Mouse (Mus musculus): Measurements from ENCODE around the gene Tbc1d10a.
A peak's percentile ranks its signal among the peaks of the same experiment; 100 is the strongest.

Gene Tbc1d10a

DNA sequence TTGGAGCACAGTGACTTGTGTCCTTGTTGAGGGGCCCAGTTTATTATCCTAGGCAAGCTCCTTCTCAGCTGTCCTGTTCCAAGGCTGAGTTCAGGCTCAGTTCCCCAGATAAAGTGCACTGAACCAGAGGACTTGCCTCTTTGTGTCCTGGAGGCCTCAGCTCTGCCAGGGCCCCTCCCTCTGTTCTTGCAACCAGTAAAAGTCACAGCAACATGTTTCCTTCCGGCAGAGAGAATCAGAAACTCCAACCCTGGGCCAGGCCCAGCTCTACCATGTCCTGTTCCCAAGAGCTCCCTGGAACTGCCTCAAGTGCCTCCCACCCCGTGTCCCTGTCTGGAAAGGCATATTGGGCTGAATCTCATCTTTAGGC, 17.1 kb downstream of the Tbc1d10a start:
- Histone ChIP-seq H3K9me3 (ENCODE audit: low read length) (no peaks in the 10 kb centered on the region), H3K4me1 (replicated peaks; ENCODE audit: low read depth, low read length) (peaks cover 9% of the 10 kb centered on the region), H3K27me3 (ENCODE audit: insufficient read depth, low read length) (no peaks in the 10 kb centered on the region), H3K36me3 (ENCODE audit: insufficient read depth, low read length) (peaks cover 55% of the 10 kb centered on the region), H3K4me3 (replicated peaks; ENCODE audit: low read length) (no peak overlapping the region)
- TF ChIP-seq CTCF (conservative IDR thresholded peaks at IDR 0.05; ENCODE audit: low read length) (no peak), POU5F1 (IDR thresholded peaks at IDR 0.05; ENCODE audit: borderline replicate concordance, low read length) (no peak), NANOG (IDR thresholded peaks at IDR 0.05; ENCODE audit: borderline replicate concordance, low read length) (no peak)

DNA sequence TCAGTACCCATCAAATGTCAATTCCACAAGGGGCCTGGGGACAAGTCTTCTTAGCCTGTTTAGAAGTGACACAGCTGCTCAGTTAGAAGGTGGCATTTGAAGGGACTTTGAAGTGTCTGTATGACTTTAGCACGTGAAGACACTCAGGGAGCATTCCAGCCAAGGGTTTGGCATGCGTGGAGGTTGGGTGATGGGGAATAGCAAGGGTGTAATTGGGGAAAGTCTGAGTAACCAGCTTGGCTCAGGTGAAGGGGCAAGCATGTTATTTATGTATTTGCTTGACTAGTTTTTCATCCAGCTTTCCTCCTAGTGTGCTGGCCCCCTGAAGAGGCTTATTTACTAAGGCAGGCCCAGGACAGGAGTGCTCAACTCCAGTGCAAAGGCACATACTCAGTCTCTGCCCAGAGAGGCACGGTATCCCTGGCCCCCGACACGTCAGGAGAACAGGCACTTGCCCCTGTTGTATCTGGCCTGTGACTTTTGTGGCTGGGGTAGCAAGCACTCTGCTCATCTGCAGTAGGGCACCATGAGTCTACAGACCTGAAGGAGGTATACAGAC, 18.6 kb downstream of the Tbc1d10a start:
- Histone ChIP-seq H3K4me3 (replicated peaks; ENCODE audit: low read length) (no peak overlapping the region), H3K27me3 (ENCODE audit: insufficient read depth, low read length) (no peaks in the 10 kb centered on the region), H3K4me1 (replicated peaks; ENCODE audit: low read depth, low read length) (peaks cover 9% of the 10 kb centered on the region), H3K9me3 (ENCODE audit: low read length) (no peaks in the 10 kb centered on the region), H3K36me3 (ENCODE audit: insufficient read depth, low read length) (peaks cover 67% of the 10 kb centered on the region)
- TF ChIP-seq CTCF (conservative IDR thresholded peaks at IDR 0.05; ENCODE audit: low read length) (no peak), POU5F1 (IDR thresholded peaks at IDR 0.05; ENCODE audit: borderline replicate concordance, low read length) (no peak), NANOG (IDR thresholded peaks at IDR 0.05; ENCODE audit: borderline replicate concordance, low read length) (no peak)

DNA sequence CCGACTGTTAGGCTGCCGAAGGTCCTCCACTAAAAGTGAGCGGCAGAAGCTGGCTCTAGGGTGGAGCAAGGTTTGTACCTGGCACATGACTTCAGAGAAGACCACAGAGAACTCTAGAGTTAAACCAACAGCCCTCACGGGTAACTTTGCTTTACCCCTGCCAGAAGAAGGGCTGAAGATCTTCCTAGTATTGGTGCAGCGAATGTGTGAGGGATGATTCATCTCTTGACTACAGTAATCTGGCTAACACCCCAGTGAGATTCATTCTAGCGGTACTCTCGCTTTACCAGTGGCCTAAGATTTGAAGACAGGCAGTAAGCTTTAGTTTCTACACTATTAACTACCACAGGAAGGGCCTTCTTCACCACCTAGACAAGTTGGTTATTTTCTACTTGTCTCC, 19.4 kb downstream of the Tbc1d10a start:
- Histone ChIP-seq H3K27me3 (ENCODE audit: insufficient read depth, low read length) (no peaks in the 10 kb centered on the region), H3K4me3 (replicated peaks; ENCODE audit: low read length) (no peak overlapping the region), H3K4me1 (replicated peaks; ENCODE audit: low read depth, low read length) (peaks cover 9% of the 10 kb centered on the region), H3K36me3 (ENCODE audit: insufficient read depth, low read length) (peaks cover 75% of the 10 kb centered on the region), H3K9me3 (ENCODE audit: low read length) (no peaks in the 10 kb centered on the region)
- TF ChIP-seq CTCF (conservative IDR thresholded peaks at IDR 0.05; ENCODE audit: low read length) (no peak), NANOG (IDR thresholded peaks at IDR 0.05; ENCODE audit: borderline replicate concordance, low read length) (no peak), POU5F1 (IDR thresholded peaks at IDR 0.05; ENCODE audit: borderline replicate concordance, low read length) (no peak)

DNA sequence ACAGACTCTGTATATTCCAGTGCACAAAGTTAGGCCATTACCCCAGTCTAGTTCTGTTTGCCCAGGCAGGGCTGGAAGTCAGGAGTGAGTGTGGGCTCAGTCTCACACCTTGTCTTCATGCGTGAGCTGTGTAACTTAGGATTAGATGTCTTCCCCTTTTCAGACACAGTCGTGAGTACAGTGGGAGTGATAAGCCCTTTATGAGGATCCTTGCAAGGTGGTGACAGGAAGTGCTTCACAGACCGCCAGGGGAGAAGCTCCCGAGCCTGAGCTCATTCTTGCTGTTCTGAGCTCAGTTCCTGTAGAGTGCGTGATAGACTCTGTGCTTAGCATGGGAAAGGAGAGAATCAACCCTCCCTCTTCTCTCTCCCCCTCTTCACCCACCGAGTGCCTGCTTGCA, 20.0 kb downstream of the Tbc1d10a start:
- Histone ChIP-seq H3K4me3 (replicated peaks; ENCODE audit: low read length) (no peak overlapping the region), H3K36me3 (ENCODE audit: insufficient read depth, low read length) (peaks cover 81% of the 10 kb centered on the region), H3K4me1 (replicated peaks; ENCODE audit: low read depth, low read length) (peaks cover 9% of the 10 kb centered on the region), H3K27me3 (ENCODE audit: insufficient read depth, low read length) (no peaks in the 10 kb centered on the region), H3K9me3 (ENCODE audit: low read length) (no peaks in the 10 kb centered on the region)
- TF ChIP-seq POU5F1 (IDR thresholded peaks at IDR 0.05; ENCODE audit: borderline replicate concordance, low read length) (no peak), NANOG (IDR thresholded peaks at IDR 0.05; ENCODE audit: borderline replicate concordance, low read length) (no peak), CTCF (conservative IDR thresholded peaks at IDR 0.05; ENCODE audit: low read length) (no peak)

DNA sequence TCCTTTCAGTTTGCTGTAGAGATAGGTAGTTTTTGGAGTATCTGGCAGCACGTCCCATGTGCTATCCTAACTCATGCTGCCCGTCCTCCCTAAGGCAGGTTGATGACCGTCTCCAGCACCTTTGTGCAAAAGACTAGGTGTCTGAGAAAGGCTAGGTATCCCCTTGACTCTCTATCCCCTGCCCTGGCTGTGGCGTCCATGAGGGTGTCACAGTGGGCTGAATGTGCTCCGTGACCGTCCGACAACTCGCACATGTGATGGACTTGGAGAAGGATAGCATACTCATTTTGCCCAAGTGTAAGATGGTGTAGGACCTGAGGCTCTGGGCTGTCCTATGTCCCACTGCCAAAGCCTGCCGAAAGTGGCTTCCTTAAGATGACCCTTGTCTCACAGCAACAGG, 21.1 kb downstream of the Tbc1d10a start:
- Histone ChIP-seq H3K4me1 (replicated peaks; ENCODE audit: low read depth, low read length) (peaks cover 15% of the 10 kb centered on the region), H3K4me3 (replicated peaks; ENCODE audit: low read length) (no peak overlapping the region)

DNA sequence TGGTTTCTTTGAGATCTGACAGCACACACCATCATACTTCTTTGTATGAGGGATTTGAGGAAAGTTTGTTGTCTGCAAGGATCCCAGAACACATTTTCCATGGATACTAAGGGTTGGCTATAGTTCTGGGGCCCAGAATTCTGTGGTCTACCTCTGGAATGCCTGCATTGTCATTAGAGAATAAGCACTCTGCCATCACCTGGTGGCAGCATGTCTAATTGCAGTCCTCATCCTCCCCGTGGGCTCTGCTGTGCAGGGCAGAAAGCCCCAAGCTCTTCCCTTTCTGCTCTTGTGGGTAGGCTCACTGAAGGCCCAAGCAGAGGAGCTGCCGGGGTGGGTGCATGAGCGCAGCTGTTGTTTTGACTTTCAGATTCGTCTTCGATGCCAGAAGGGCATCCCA, 23.0 kb downstream of the Tbc1d10a start:
- H3K27me3 ChIP-seq (ENCODE audit: insufficient read depth, low read length) = no peaks in the 10 kb centered on the region
- H3K36me3 ChIP-seq (ENCODE audit: insufficient read depth, low read length) = peaks cover 100% of the 10 kb centered on the region
- H3K4me3 ChIP-seq (replicated peaks; ENCODE audit: low read length) = no peak overlapping the region
- TF ChIP-seq POU5F1 (IDR thresholded peaks at IDR 0.05; ENCODE audit: borderline replicate concordance, low read length) (no peak), NANOG (IDR thresholded peaks at IDR 0.05; ENCODE audit: borderline replicate concordance, low read length) (no peak), CTCF (conservative IDR thresholded peaks at IDR 0.05; ENCODE audit: low read length) (peak; percentile 45)
- H3K4me1 ChIP-seq (replicated peaks; ENCODE audit: low read depth, low read length) = peaks cover 30% of the 10 kb centered on the region
- H3K9me3 ChIP-seq (ENCODE audit: low read length) = no peaks in the 10 kb centered on the region

More for the DNA sequence above, 21.1 kb downstream of the Tbc1d10a start:
- Histone ChIP-seq H3K9me3 (ENCODE audit: low read length) (no peaks in the 10 kb centered on the region), H3K27me3 (ENCODE audit: insufficient read depth, low read length) (no peaks in the 10 kb centered on the region), H3K36me3 (ENCODE audit: insufficient read depth, low read length) (peaks cover 86% of the 10 kb centered on the region)
- TF ChIP-seq NANOG (IDR thresholded peaks at IDR 0.05; ENCODE audit: borderline replicate concordance, low read length) (no peak), CTCF (conservative IDR thresholded peaks at IDR 0.05; ENCODE audit: low read length) (no peak), POU5F1 (IDR thresholded peaks at IDR 0.05; ENCODE audit: borderline replicate concordance, low read length) (no peak)

DNA sequence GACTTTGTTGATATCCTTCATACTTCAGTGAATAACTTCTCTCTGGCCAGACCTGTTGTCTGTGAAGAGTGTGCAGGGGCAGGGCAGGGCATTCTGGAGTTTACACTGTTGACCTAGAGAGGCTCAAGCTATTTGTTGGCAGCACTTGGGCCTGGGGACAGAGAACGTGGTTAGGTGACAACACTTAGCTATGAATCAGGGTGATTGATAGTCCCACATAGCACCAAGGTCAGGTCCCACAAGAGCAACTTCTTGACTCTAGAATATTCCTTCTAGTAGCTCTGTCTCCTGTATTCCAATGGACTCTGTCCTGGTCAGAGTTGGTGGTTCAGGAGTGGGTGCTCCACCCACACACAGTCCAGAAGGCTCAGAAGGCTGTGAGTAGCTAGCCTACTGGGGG, 24.2 kb downstream of the Tbc1d10a start:
- peaks cover 100% of the 10 kb centered on the region for H3K36me3 ChIP-seq (ENCODE audit: insufficient read depth, low read length)
- H3K9me3 ChIP-seq (ENCODE audit: low read length) = no peaks in the 10 kb centered on the region
- H3K4me3 ChIP-seq (replicated peaks; ENCODE audit: low read length) = no peak overlapping the region
- H3K27me3 ChIP-seq (ENCODE audit: insufficient read depth, low read length) = no peaks in the 10 kb centered on the region
- peaks cover 42% of the 10 kb centered on the region for H3K4me1 ChIP-seq (replicated peaks; ENCODE audit: low read depth, low read length)
- no peak for TF ChIP-seq POU5F1 (IDR thresholded peaks at IDR 0.05; ENCODE audit: borderline replicate concordance, low read length)
- TF ChIP-seq CTCF (conservative IDR thresholded peaks at IDR 0.05; ENCODE audit: low read length) = no peak
- TF ChIP-seq NANOG (IDR thresholded peaks at IDR 0.05; ENCODE audit: borderline replicate concordance, low read length) = no peak

DNA sequence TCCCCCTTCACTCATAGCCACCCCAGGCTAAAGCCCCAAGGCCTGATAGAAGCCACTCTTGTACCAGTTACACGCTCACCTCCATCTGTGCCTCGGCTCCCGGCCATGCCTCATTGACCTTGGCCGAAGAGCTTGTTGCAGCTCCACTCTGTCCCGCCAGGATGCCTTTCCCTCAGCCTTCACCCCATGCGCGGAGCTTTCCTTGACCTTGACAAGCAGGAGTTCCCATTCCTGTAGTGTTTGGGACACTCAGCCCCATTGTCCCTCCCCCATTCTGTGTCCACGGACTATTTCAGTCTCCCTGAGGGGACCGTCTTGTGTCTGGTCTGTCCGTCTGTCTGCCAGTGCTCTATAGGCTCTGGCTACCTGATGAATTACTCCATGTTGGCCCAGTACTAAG, 26.5 kb downstream of the Tbc1d10a start:
- peak overlapping the region; percentile 50 for H3K4me3 ChIP-seq (replicated peaks; ENCODE audit: low read length)
- no peaks in the 10 kb centered on the region for H3K9me3 ChIP-seq (ENCODE audit: low read length)
- H3K4me1 ChIP-seq (replicated peaks; ENCODE audit: low read depth, low read length) = peaks cover 62% of the 10 kb centered on the region
- no peak for TF ChIP-seq POU5F1 (IDR thresholded peaks at IDR 0.05; ENCODE audit: borderline replicate concordance, low read length)
- no peak for TF ChIP-seq NANOG (IDR thresholded peaks at IDR 0.05; ENCODE audit: borderline replicate concordance, low read length)
- no peaks in the 10 kb centered on the region for H3K27me3 ChIP-seq (ENCODE audit: insufficient read depth, low read length)
- H3K36me3 ChIP-seq (ENCODE audit: insufficient read depth, low read length) = peaks cover 89% of the 10 kb centered on the region

DNA sequence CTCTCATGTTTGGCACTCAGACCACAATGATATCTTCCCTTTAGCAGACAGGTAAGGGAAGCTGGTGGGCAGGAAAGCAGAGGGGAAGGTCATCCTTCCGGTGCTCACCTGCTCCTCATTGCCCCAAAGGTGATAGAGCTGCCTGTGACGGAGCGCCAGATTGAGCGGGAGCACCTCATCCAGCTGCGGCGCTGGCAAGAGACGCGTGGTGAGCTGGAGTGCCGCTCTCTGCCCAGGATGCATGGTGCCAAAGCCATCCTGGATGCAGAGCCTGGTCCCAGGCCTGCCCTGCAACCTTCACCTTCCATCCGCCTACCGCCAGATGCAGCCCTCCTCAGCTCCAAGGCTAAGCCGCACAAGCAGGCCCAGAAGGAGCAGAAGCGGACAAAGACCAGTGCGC, 28.0 kb downstream of the Tbc1d10a start:
- no peak for TF ChIP-seq NANOG (IDR thresholded peaks at IDR 0.05; ENCODE audit: borderline replicate concordance, low read length)
- no peak for TF ChIP-seq CTCF (conservative IDR thresholded peaks at IDR 0.05; ENCODE audit: low read length)
- no peak for TF ChIP-seq POU5F1 (IDR thresholded peaks at IDR 0.05; ENCODE audit: borderline replicate concordance, low read length)
- no peaks in the 10 kb centered on the region for H3K27me3 ChIP-seq (ENCODE audit: insufficient read depth, low read length)
- no peaks in the 10 kb centered on the region for H3K9me3 ChIP-seq (ENCODE audit: low read length)
- peaks cover 74% of the 10 kb centered on the region for H3K36me3 ChIP-seq (ENCODE audit: insufficient read depth, low read length)
- peak overlapping the region; percentile 21; the same call in 1 of the 2 replicates for H3K4me3 ChIP-seq (replicated peaks; ENCODE audit: low read length)
- H3K4me1 ChIP-seq (replicated peaks; ENCODE audit: low read depth, low read length) = peaks cover 71% of the 10 kb centered on the region
